Mouse (Mus musculus) lung, embryonic 15.5 days (tissue): ENCODE data around the gene Skint10. TPM values are rescaled to one million over a fixed set of nuclear protein-coding genes. Genes with fewer than 3 reads are reported as not detected.

Experiments
- ATAC-seq: fragments of 200-750 bp; cut with Nextera tagmentation; 2 replicates; pipeline ENCODE4 v1.8.0; 2017; ENCODE audit warnings: moderate number of reproducible peaks, borderline replicate concordance; ENCODE audit not compliant: low FRiP score, low TSS enrichment; ENCODE audit errors: extremely low read depth
- H3K27ac ChIP-seq: fragments of 300-500 bp; sonication (generic); 2 replicates; pipeline ENCODE4 v1.5.1; 2015; ENCODE audit warnings: moderate library complexity, mild to moderate bottlenecking, inconsistent platforms
- H3K27me3 ChIP-seq: fragments of 300-500 bp; sonication (generic); 2 replicates; pipeline ENCODE4 v1.6.1; 2015; ENCODE audit warnings: inconsistent platforms
- H3K36me3 ChIP-seq: fragments of 300-500 bp; sonication (generic); 2 replicates; pipeline ENCODE4 v1.6.1; 2015; ENCODE audit warnings: inconsistent platforms
- H3K4me1 ChIP-seq: fragments of 300-500 bp; sonication (generic); 2 replicates; pipeline ENCODE4 v1.6.1; 2015; ENCODE audit warnings: inconsistent platforms
- H3K4me2 ChIP-seq: fragments of 300-500 bp; sonication (generic); 2 replicates; pipeline ENCODE4 v1.6.1; 2015; ENCODE audit warnings: inconsistent platforms, mild to moderate bottlenecking, moderate library complexity
- H3K4me3 ChIP-seq: fragments of 300-500 bp; sonication (generic); 2 replicates; pipeline ENCODE4 v1.5.1; 2015; ENCODE audit warnings: mild to moderate bottlenecking, inconsistent platforms
- H3K9ac ChIP-seq: fragments of 300-500 bp; sonication (generic); 2 replicates; pipeline ENCODE4 v1.6.1; 2015; ENCODE audit warnings: inconsistent platforms
- H3K9me3 ChIP-seq: fragments of 300-500 bp; sonication (generic); 2 replicates; pipeline ENCODE4 v1.6.1; 2016; ENCODE audit warnings: inconsistent platforms
- WGBS: fragments of 180-500 bp; shearing (Covaris S2); methylation state at CpG from one replicate; pipeline ENCODE4 v1.1.7; 2015; 5-methylcytosine and 5-hydroxymethylcytosine counted together
- polyA plus RNA-seq: library from polyadenylated mRNA; unstranded; fragments of >200 nt; fragmentation: Nextera tagmentation; extraction: Ambion mirVana; gene quantifications from 2 replicates; pipeline ENCODE4 v1.2.1, GENCODE M21; 2015

Skint10 gene
- polyA plus RNA-seq: 0.64 TPM in 1 of 2 replicates, not detected in the other

- 76% methylated on average over 1 of the region's 1 CpGs for WGBS
- Histone ChIP-seq H3K4me2 (no peak within 1 kb of the TSS), H3K4me3 (no peak within 1 kb of the TSS), H3K36me3 (no peaks in the 10 kb centered on the region), H3K9ac (no peak within 1 kb of the TSS), H3K27ac (no peak within 1 kb of the TSS), H3K9me3 (no peaks in the 10 kb centered on the region), H3K4me1 (no peaks in the 10 kb centered on the region), H3K27me3 (no peaks in the 10 kb centered on the region)
- ATAC-seq: no peak
These were observed at the start of gene Skint10 for GRCm38 (mm10) chr4:112774766-112775165. TSS of gene Skint10 (minus strand) at chr4:112774866.

DNA sequence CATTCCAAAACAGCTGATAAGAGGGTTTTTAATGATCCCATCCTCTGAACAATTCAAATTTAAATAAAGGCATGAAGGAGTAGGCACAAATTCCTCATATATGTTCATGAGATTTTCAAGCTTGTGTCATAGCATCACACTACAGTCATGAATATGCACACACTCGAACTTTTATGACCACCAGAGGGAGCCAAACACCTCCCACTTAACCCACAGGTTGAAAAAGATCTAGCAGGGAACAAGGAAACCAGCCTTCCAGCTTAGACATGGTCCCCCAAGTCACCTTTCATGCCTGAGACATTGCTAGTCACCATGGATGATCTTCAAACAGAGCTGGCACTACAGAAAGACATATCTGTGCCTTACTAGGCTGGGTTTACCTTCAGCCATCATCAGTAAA is 16.0 kb upstream of the Skint10 start:
- 0% methylated on average over 1 of the region's 1 CpGs for WGBS
- H3K27me3 ChIP-seq: no peaks in the 10 kb centered on the region
- no peak overlapping the region for H3K9ac ChIP-seq
- H3K36me3 ChIP-seq: no peaks in the 10 kb centered on the region
- H3K4me2 ChIP-seq: no peak overlapping the region
- no peaks in the 10 kb centered on the region for H3K4me1 ChIP-seq
- no peak overlapping the region for H3K27ac ChIP-seq
- no peaks in the 10 kb centered on the region for H3K9me3 ChIP-seq
- no peak for ATAC-seq
- no peak overlapping the region for H3K4me3 ChIP-seq

Other genes starting within 250 kb of the Skint10 start
- 0.22 TPM in 1 of 2 replicates, not detected in the other for gene Skint2, start 217.7 kb downstream of the Skint10 start, polyA plus RNA-seq